Mouse (Mus musculus): ENCODE data around the gene Gm12355. TPM values are rescaled to one million over a fixed set of nuclear protein-coding genes. Genes with fewer than 3 reads are reported as not detected.
A peak's percentile ranks its signal among the peaks of the same experiment; 100 is the strongest.

Gene Gm12355
- polyA plus RNA-seq, 1 experiment from 2014 or later: 0.92 TPM

DNA sequence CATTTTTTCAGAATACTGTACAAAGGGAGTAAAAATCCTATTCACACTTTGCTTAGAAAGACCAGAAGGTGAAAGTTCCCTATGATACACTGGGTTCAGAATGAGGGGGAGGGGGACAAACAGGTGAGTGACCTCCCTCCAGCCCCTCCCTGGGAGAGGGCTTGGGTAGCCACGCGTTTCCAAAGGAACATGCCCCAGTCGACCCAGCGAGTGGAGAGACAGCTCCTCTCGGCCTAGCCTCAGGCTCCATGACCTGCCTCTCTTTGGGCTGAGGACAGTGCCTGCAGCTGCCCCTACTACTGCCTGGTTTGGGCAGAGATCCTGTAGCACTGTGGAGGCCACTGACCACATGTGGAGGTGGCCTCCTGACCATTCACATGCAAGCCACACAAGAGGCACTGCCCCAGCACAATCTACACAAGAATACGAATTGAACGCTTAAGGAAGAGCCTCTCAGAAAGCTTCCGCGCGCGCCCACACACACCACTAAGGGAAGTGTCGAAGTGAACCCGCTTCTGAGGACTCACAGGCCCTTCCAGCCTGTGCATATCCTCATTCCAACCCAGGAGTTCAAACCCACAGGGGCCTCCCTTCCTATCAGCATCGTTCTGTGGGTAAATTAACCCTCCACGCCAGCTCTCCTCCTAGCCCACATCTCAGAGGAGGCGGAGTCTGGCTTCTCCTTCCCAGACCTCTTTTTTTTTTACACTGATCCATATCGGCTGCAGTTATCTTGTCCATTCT, 44.0 kb downstream of the Gm12355 start:
- peaks cover 14% of the 10 kb centered on the region for H3K4me1 ChIP-seq (replicated peaks; ENCODE audit: insufficient read depth, low read length)
- H3K9ac ChIP-seq (ENCODE audit: low read depth, low read length): no peak overlapping the region
- no peaks in the 10 kb centered on the region for H3K9me3 ChIP-seq (replicated peaks; ENCODE audit: low read length)
- WGBS: 70% methylated on average over 17 of the region's 17 CpGs
- no peaks in the 10 kb centered on the region for H3K27me3 ChIP-seq (ENCODE audit: insufficient read depth, low read length)
- TF ChIP-seq CTCF (IDR thresholded peaks at IDR 0.05; ENCODE audit: low read depth): no peak
- DNase-seq (ENCODE audit: low spot score) (no peak), ATAC-seq (replicated peaks; ENCODE audit: low FRiP score, low read depth) (no peak)
- H3K4me2 ChIP-seq (ENCODE audit: low read length): no peak overlapping the region
- H3K27ac ChIP-seq: no peak overlapping the region
- peaks cover 19% of the 10 kb centered on the region; the same call in 1 of the 2 replicates for H3K36me3 ChIP-seq (ENCODE audit: insufficient read depth, low read length)
- no peak overlapping the region for H3K4me3 ChIP-seq (replicated peaks; ENCODE audit: low read depth, low read length)

DNA sequence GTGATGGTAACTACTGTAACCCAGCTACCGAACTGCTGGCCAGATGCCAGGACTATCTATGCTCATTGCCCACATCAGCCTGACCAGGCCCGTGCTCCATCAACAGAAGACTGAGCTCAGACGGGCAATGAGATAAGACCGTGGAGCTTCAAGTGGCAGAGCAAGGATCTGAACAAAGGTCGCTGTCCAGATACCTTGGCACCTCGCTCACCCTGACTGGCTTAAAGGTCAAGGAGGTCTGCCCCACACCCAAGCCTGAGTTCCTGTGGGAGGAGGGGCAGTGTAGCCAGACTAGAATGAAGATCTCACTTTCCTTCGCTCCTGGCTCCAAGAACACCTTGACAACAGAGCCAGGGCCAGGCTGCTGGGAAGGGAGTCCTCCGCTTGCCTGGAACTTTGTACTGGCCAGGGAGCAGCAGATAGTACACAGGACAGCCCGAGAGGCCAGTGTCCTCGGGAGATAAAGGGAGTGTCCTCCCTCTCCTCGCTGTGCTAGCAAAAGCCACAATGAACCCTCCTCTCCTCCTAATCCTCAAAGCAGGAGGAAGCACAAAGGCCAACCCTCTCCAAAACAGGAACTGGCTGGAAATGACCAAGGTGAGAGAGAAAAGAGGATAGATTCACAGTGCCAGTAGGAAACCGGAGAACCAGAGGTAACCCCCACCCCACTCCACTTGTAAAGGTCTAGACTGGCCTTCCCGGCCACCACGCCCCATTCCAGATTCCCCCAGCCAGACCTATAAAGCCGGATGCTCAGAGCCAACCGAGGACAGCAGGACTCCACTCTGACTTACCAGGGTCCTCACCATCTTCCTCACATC, 45.0 kb downstream of the Gm12355 start:
- WGBS: 73% methylated on average over 16 of the region's 16 CpGs
- Histone ChIP-seq H3K4me2 (ENCODE audit: low read length) (no peak overlapping the region), H3K27ac (no peak overlapping the region), H3K4me1 (replicated peaks; ENCODE audit: insufficient read depth, low read length) (peaks cover 6% of the 10 kb centered on the region), H3K9me3 (replicated peaks; ENCODE audit: low read length) (no peaks in the 10 kb centered on the region), H3K36me3 (ENCODE audit: insufficient read depth, low read length) (peaks cover 19% of the 10 kb centered on the region; the same call in 1 of the 2 replicates), H3K9ac (ENCODE audit: low read depth, low read length) (no peak overlapping the region), H3K4me3 (replicated peaks; ENCODE audit: low read depth, low read length) (no peak overlapping the region), H3K27me3 (ENCODE audit: insufficient read depth, low read length) (no peaks in the 10 kb centered on the region)
- DNase-seq (ENCODE audit: low spot score) (no peak), ATAC-seq (replicated peaks; ENCODE audit: low FRiP score, low read depth) (0 out of 2 replicates have a peak, but pooled peaks have one; percentile 36)
- no peak for TF ChIP-seq CTCF (IDR thresholded peaks at IDR 0.05; ENCODE audit: low read depth)

DNA sequence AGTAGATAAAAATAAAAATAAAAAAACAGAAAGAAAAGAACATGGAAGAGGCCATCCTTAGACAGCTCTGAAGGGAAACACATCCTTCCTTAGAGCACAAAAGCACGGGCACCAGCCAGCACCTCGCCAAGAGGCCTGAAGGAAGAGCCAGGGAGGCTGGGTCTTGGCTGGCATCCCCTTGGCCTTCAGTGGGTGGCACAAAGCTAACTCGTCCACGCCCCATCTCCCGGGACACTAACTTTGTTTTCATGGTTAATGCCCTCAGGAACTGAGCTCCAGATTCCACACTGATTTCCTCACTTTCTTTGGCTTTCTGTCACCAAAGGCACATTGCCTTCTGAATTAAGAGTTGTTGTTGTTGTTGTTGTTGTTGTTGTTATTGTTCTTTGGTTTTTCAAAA, 47.7 kb downstream of the Gm12355 start:
- DNase-seq (ENCODE audit: low spot score): no peak
- Histone ChIP-seq H3K4me3 (replicated peaks; ENCODE audit: low read depth, low read length) (no peak overlapping the region), H3K27ac (no peak overlapping the region), H3K4me1 (replicated peaks; ENCODE audit: insufficient read depth, low read length) (no peaks in the 10 kb centered on the region), H3K9ac (ENCODE audit: low read depth, low read length) (no peak overlapping the region), H3K9me3 (replicated peaks; ENCODE audit: low read length) (no peaks in the 10 kb centered on the region), H3K36me3 (ENCODE audit: insufficient read depth, low read length) (peaks cover 13% of the 10 kb centered on the region; the same call in 1 of the 2 replicates), H3K27me3 (ENCODE audit: insufficient read depth, low read length) (no peaks in the 10 kb centered on the region), H3K4me2 (ENCODE audit: low read length) (no peak overlapping the region)
- 83% methylated on average over 5 of the region's 5 CpGs for WGBS
- ATAC-seq (replicated peaks; ENCODE audit: low FRiP score, low read depth): no peak
- TF ChIP-seq CTCF (IDR thresholded peaks at IDR 0.05; ENCODE audit: low read depth): no peak

Other genes with a start within 250 kb of the Gm12355 start
- 1.8 and 2.1 TPM in 2 replicates for gene Tcap, start 241.8 kb downstream of the Gm12355 start, polyA plus RNA-seq (2015; fragmentation: Nextera tagmentation; extraction: Ambion mirVana)
- gene Pnmt, start 239.2 kb downstream of the Gm12355 start, polyA plus RNA-seq (2015; fragmentation: Nextera tagmentation; extraction: Ambion mirVana): 3.5 and 3.7 TPM in 2 replicates
- gene Pgap3, start 225.2 kb downstream of the Gm12355 start, polyA plus RNA-seq (2015; fragmentation: Nextera tagmentation; extraction: Ambion mirVana): 16.1 and 17.4 TPM in 2 replicates
- gene Erbb2, start 213.2 kb downstream of the Gm12355 start, polyA plus RNA-seq (2015; fragmentation: Nextera tagmentation; extraction: Ambion mirVana): 36.1 and 41.1 TPM in 2 replicates
- 155 and 158 TPM in 2 replicates for gene Mien1, start 186.7 kb downstream of the Gm12355 start, polyA plus RNA-seq (2015; fragmentation: Nextera tagmentation; extraction: Ambion mirVana)
- gene Grb7, start 179.3 kb downstream of the Gm12355 start, polyA plus RNA-seq (2015; fragmentation: Nextera tagmentation; extraction: Ambion mirVana): 66.9 and 73.2 TPM in 2 replicates
- gene Ikzf3, start 79.6 kb downstream of the Gm12355 start, polyA plus RNA-seq (2015; fragmentation: Nextera tagmentation; extraction: Ambion mirVana): 0.26 and 0.29 TPM in 2 replicates
- gene Zpbp2, start 74.6 kb downstream of the Gm12355 start, polyA plus RNA-seq (2015; fragmentation: Nextera tagmentation; extraction: Ambion mirVana): 0.43 and 0.64 TPM in 2 replicates
- 50.1 and 51.3 TPM in 2 replicates for gene Ormdl3, start 38.3 kb downstream of the Gm12355 start, polyA plus RNA-seq (2015; fragmentation: Nextera tagmentation; extraction: Ambion mirVana)
- not detected in 2 replicates for gene Lrrc3c, start 27.4 kb downstream of the Gm12355 start, polyA plus RNA-seq (2015; fragmentation: Nextera tagmentation; extraction: Ambion mirVana)
- not detected in 2 replicates for gene Gsdma3, start 699 bp upstream of the Gm12355 start, polyA plus RNA-seq (2015; fragmentation: Nextera tagmentation; extraction: Ambion mirVana)
- not detected in 2 replicates for gene Gsdma2, start 21.1 kb upstream of the Gm12355 start, polyA plus RNA-seq (2015; fragmentation: Nextera tagmentation; extraction: Ambion mirVana)
- 0.21 TPM in 1 of 2 replicates, not detected in the other for gene Gsdma, start 38.7 kb upstream of the Gm12355 start, polyA plus RNA-seq (2015; fragmentation: Nextera tagmentation; extraction: Ambion mirVana)
- gene Psmd3, start 56.9 kb upstream of the Gm12355 start, polyA plus RNA-seq (2015; fragmentation: Nextera tagmentation; extraction: Ambion mirVana): 234 and 259 TPM in 2 replicates
- 0.13 and 0.19 TPM in 2 replicates for gene Csf3, start 75.6 kb upstream of the Gm12355 start, polyA plus RNA-seq (2015; fragmentation: Nextera tagmentation; extraction: Ambion mirVana)
- gene Med24, start 103.8 kb upstream of the Gm12355 start, polyA plus RNA-seq (2015; fragmentation: Nextera tagmentation; extraction: Ambion mirVana): 38.3 and 41.2 TPM in 2 replicates
- 26.1 TPM in 2 replicates for gene Thra, start 115.0 kb upstream of the Gm12355 start, polyA plus RNA-seq (2015; fragmentation: Nextera tagmentation; extraction: Ambion mirVana)
- 3.1 and 3.5 TPM in 2 replicates for gene Nr1d1, start 149.7 kb upstream of the Gm12355 start, polyA plus RNA-seq (2015; fragmentation: Nextera tagmentation; extraction: Ambion mirVana)
- 17.8 and 19.3 TPM in 2 replicates for gene Msl1, start 169.9 kb upstream of the Gm12355 start, polyA plus RNA-seq (2015; fragmentation: Nextera tagmentation; extraction: Ambion mirVana)
- gene Casc3, start 179.2 kb upstream of the Gm12355 start, polyA plus RNA-seq (2015; fragmentation: Nextera tagmentation; extraction: Ambion mirVana): 24.6 and 25.7 TPM in 2 replicates
- 0.77 and 1.0 TPM in 2 replicates for gene Rapgefl1, start 211.1 kb upstream of the Gm12355 start, polyA plus RNA-seq (2015; fragmentation: Nextera tagmentation; extraction: Ambion mirVana)
- gene Wipf2, start 238.0 kb upstream of the Gm12355 start, polyA plus RNA-seq (2015; fragmentation: Nextera tagmentation; extraction: Ambion mirVana): 3.4 and 3.5 TPM in 2 replicates